28 mouse cellular contexts compared by ENCODE assay signal in genomic region chr14:20991492-20991891, GRCm38 (mm10).
"Had no signal": no experiment of that assay in that cellular context is flagged by ENCODE, and none has a peak within 500 bp of the region (broad histone marks: within the 10 kb centered on the region; RNA-seq: fewer than 3 reads in every experiment).

No protein-coding gene starts in this region.

- H3K9ac ChIP-seq: embryonic facial prominence, embryonic 12.5 days; embryonic facial prominence, embryonic 13.5 days; embryonic facial prominence, embryonic 15.5 days; forebrain, embryonic 12.5 days; forebrain, embryonic 13.5 days; forebrain, embryonic 15.5 days; forebrain, postnatal 0 days had no signal

- H3K4me3 ChIP-seq: embryonic facial prominence, embryonic 10.5 days; embryonic facial prominence, embryonic 12.5 days; embryonic facial prominence, embryonic 13.5 days; embryonic facial prominence, embryonic 15.5 days; erythroblast, embryonic 14.5 days; forebrain, embryonic 10.5 days; forebrain, embryonic 12.5 days; forebrain, embryonic 13.5 days; forebrain, embryonic 15.5 days; gastrocnemius, adult 2 months had no signal

- H3K4me1 ChIP-seq: embryonic facial prominence, embryonic 10.5 days; embryonic facial prominence, embryonic 12.5 days; embryonic facial prominence, embryonic 13.5 days; embryonic facial prominence, embryonic 15.5 days; forebrain, embryonic 10.5 days; forebrain, embryonic 12.5 days had no signal

- H3K4me2 ChIP-seq: embryonic facial prominence, embryonic 12.5 days; embryonic facial prominence, embryonic 13.5 days; embryonic facial prominence, embryonic 15.5 days; forebrain, embryonic 12.5 days; forebrain, embryonic 13.5 days; forebrain, embryonic 15.5 days had no signal

- H3K36me3 ChIP-seq: forebrain, embryonic 12.5 days; forebrain, embryonic 15.5 days had no signal

- DNase-seq: cerebellum, adult 2 months; cerebellum, adult 8-10 months; cerebellum, adult 9-10 months; cerebellum, adult 9-11 months; cerebellum, postnatal 10 days; cerebellum, postnatal 14 days; cerebellum, postnatal 25 days; cerebellum, postnatal 36 days; embryo, embryonic 11 days; forebrain, postnatal 0 days; gastrocnemius, adult 2 months; gastrocnemius, postnatal 10 days; gastrocnemius, postnatal 14 days; gastrocnemius, postnatal 25 days; gastrocnemius, postnatal 36 days; heart, adult 11 months; heart, adult 18-20 months had no signal

- H3K27ac ChIP-seq: embryonic facial prominence, embryonic 10.5 days; embryonic facial prominence, embryonic 12.5 days; embryonic facial prominence, embryonic 13.5 days; embryonic facial prominence, embryonic 15.5 days; forebrain, embryonic 10.5 days; forebrain, embryonic 12.5 days; forebrain, embryonic 13.5 days; forebrain, embryonic 15.5 days; gastrocnemius, adult 2 months had no signal

- H3K9me3 ChIP-seq: embryonic facial prominence, embryonic 10.5 days; embryonic facial prominence, embryonic 12.5 days; embryonic facial prominence, embryonic 15.5 days; forebrain, embryonic 10.5 days; forebrain, embryonic 12.5 days; forebrain, embryonic 13.5 days; forebrain, embryonic 15.5 days had no signal

- ATAC-seq: forebrain, embryonic 13.5 days; forebrain, embryonic 14.5 days; forebrain, embryonic 15.5 days; forebrain, embryonic 16.5 days had no signal

- H3K27me3 ChIP-seq: embryonic facial prominence, embryonic 12.5 days; embryonic facial prominence, embryonic 13.5 days; embryonic facial prominence, embryonic 15.5 days; forebrain, embryonic 12.5 days; forebrain, embryonic 13.5 days; forebrain, embryonic 15.5 days had no signal
